Mouse (Mus musculus) spleen, postnatal 36 days (tissue): ENCODE measurements around the gene Eif4e3.

ENCODE experiments used
- DNase-seq, 2 experiments: peaks; one replicate each; pipeline ENCODE4 v3.0.0; 2022; ENCODE audit warnings: low spot score in 2 of 2, mixed read lengths in 1 of 2

The Eif4e3 gene

GRCm38 (mm10) chr6:99666318-99667171, at the start of gene Eif4e3, which contains the start of gene Gm20696:
Gene Eif4e3 (minus strand): TSS chr6:99666771.
Gene Gm20696 (minus strand): TSS chr6:99666797.
- peak; percentile 19 to 34 for DNase-seq

GRCm38 (mm10) chr6:99715913-99716312, 49.3 kb upstream of the Eif4e3 start:
- DNase-seq: no peak

GRCm38 (mm10) chr6:99715191-99715590, 48.6 kb upstream of the Eif4e3 start:
- DNase-seq: no peak

- DNase-seq: no peak
Measured at GRCm38 (mm10) chr6:99713256-99713655, 46.7 kb upstream of the Eif4e3 start.

- no peak for DNase-seq
Measured at GRCm38 (mm10) chr6:99711576-99712101, 45.1 kb upstream of the Eif4e3 start.

GRCm38 (mm10) chr6:99700484-99700883, 33.9 kb upstream of the Eif4e3 start:
- no peak for DNase-seq

GRCm38 (mm10) chr6:99692916-99693841, 26.6 kb upstream of the Eif4e3 start:
- no peak for DNase-seq

- DNase-seq: no peak
Measured at GRCm38 (mm10) chr6:99692206-99692915, 25.8 kb upstream of the Eif4e3 start, which contains the start of gene Gpr27. Gene Gpr27 (plus strand): TSS chr6:99692679.

- DNase-seq: no peak
Measured at GRCm38 (mm10) chr6:99691666-99692205, 25.2 kb upstream of the Eif4e3 start.

- DNase-seq: no peak
Measured at GRCm38 (mm10) chr6:99688513-99688912, 21.9 kb upstream of the Eif4e3 start.

GRCm38 (mm10) chr6:99684899-99685298, 18.3 kb upstream of the Eif4e3 start:
- no peak for DNase-seq

- no peak for DNase-seq
Measured at GRCm38 (mm10) chr6:99683974-99684373, 17.4 kb upstream of the Eif4e3 start.

GRCm38 (mm10) chr6:99678108-99678507, 11.5 kb upstream of the Eif4e3 start:
- no peak for DNase-seq

GRCm38 (mm10) chr6:99677325-99677724, 10.8 kb upstream of the Eif4e3 start:
- no peak for DNase-seq

GRCm38 (mm10) chr6:99674482-99674881, 7.9 kb upstream of the Eif4e3 start:
- no peak for DNase-seq

- DNase-seq: no peak
Measured at GRCm38 (mm10) chr6:99671768-99672167, 5.2 kb upstream of the Eif4e3 start.

GRCm38 (mm10) chr6:99670481-99671119, 4.0 kb upstream of the Eif4e3 start:
- DNase-seq: peak; percentile 27 to 29

- no peak for DNase-seq
Measured at GRCm38 (mm10) chr6:99669481-99670325, 3.1 kb upstream of the Eif4e3 start.

GRCm38 (mm10) chr6:99667290-99667689, 719 bp upstream of the Eif4e3 start:
- no peak for DNase-seq
